Mouse (Mus musculus): ENCODE measurements around the gene Ntf5.
A peak's percentile ranks its signal among the peaks of the same experiment; 100 is the strongest.

Ntf5 gene

GRCm38 (mm10) chr7:45435038-45435437 is 21.5 kb downstream of the Ntf5 start:
- DNase-seq (ENCODE audit: low read depth) = no peak

- DNase-seq (ENCODE audit: low read depth) = no peak
These were observed 22.9 kb downstream of the Ntf5 start for GRCm38 (mm10) chr7:45436444-45436843.

DNA sequence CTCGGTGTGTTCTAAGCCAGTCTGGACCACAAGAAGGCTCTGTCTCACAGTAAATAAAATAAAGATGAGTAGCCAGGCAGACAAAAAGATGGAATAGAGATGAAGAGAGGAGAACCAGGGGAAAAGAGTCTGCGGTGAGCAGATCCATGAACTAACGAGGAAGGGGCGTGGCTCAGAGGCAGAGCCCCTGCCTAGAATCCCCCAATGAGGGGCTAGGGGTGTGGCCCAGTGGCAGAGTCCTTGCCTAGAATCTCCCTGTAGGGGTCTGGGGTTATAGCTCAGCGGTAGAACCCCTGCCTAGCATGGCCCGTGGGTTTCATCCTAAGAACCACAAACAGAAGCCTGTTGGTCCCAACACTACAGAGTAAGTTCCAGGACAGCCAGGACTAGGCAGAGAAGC is 23.6 kb downstream of the Ntf5 start:
- DNase-seq (ENCODE audit: low read depth) = no peak

GRCm38 (mm10) chr7:45437521-45438276 is 24.2 kb downstream of the Ntf5 start, which contains the start of gene Ruvbl2:
Ruvbl2 (minus strand) TSS chr7:45438096.
- DNase-seq (ENCODE audit: low read depth) = no peak

- no peak for DNase-seq (ENCODE audit: low read depth)
These were observed 30.3 kb downstream of the Ntf5 start for GRCm38 (mm10) chr7:45443526-45444420.

DNA sequence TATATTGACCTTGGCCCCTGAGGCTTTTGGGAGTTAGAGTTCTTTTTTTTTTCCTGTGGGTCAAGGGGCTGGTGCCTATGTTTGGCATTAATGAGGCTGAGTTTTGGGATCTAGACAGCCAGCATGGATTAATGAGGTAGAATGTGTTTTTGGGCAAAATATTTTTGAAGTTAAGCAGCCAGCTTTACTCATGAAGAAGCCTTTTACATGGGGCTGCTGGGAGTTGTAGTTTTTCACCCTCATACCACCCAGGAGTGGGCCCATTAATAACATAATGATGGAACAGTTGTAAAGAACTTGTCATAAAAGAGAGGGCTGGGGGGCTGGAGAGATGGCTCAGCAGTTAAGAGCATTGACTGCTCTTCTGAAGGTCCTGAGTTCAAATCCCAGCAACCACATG is 33.1 kb downstream of the Ntf5 start:
- no peak for DNase-seq (ENCODE audit: low read depth)

DNA sequence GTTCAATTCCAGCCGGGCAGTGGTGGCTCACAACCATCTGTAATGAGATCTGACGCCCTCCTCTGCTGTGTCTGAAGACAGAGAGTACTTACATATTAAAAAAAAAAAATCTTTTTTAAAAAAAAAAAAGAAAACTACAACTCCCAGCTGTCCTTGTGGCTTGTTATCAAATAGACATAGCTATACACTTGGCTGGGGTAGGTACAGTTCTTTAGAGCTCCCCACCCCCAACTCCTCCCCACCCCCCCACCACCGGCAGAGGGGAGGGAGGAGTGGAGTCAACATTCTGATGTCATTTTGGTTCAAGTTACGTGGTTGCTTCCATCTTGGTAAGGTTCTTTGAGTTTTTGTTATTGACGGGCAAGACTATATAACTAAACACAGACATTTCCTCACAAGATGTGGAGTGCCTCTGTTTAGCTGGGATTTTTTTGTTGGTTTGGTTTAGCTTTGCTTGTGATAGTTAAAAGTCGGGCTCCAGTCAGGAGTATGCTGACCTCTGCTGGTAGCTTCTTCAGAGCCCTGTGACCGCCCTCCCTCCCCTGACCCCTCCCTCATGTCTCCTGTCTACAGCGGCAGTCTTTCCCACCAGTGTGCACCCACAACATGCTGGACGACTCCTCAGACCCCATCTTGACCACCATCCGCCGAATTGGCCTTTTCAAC is 34.0 kb downstream of the Ntf5 start:
- DNase-seq (ENCODE audit: low read depth) = peak; percentile 69

- DNase-seq (ENCODE audit: low read depth) = no peak
These were observed 36.5 kb downstream of the Ntf5 start for GRCm38 (mm10) chr7:45449974-45450373.

DNA sequence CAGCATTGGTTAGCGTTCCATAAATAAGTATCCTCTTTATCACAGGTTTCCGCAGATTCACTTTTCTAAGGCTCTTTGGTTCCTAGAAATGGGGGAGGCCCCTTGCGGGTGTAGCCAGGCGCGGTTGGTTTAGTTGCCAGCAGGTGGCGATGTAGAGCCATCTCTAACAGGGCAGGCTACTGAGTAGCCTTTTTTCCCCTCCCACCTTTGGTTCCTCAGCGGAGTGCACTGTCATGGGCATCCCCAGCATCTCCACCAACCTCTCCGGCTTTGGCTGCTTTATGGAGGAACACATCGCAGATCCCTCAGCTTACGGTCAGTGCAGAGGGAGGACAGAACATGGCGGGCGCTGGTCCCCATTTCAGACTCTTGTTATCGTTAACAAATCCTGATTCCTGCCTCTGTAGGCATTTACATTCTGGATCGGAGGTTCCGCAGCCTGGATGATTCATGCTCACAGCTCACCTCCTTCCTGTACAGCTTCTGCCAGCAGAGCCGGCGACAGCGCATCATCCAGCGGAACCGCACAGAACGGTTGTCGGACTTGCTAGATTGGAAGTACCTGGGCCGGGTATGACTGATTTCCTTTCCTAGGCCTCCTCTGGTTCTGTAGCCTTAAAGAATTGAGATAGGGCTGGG is 38.0 kb downstream of the Ntf5 start:
- DNase-seq (ENCODE audit: low read depth) = peak; percentile 92

GRCm38 (mm10) chr7:45454971-45455370 is 41.5 kb downstream of the Ntf5 start:
- DNase-seq (ENCODE audit: low read depth) = no peak

GRCm38 (mm10) chr7:45455932-45456696 is 42.6 kb downstream of the Ntf5 start:
- no peak for DNase-seq (ENCODE audit: low read depth)

GRCm38 (mm10) chr7:45456721-45457203 is 43.3 kb downstream of the Ntf5 start:
- DNase-seq (ENCODE audit: low read depth) = no peak

DNA sequence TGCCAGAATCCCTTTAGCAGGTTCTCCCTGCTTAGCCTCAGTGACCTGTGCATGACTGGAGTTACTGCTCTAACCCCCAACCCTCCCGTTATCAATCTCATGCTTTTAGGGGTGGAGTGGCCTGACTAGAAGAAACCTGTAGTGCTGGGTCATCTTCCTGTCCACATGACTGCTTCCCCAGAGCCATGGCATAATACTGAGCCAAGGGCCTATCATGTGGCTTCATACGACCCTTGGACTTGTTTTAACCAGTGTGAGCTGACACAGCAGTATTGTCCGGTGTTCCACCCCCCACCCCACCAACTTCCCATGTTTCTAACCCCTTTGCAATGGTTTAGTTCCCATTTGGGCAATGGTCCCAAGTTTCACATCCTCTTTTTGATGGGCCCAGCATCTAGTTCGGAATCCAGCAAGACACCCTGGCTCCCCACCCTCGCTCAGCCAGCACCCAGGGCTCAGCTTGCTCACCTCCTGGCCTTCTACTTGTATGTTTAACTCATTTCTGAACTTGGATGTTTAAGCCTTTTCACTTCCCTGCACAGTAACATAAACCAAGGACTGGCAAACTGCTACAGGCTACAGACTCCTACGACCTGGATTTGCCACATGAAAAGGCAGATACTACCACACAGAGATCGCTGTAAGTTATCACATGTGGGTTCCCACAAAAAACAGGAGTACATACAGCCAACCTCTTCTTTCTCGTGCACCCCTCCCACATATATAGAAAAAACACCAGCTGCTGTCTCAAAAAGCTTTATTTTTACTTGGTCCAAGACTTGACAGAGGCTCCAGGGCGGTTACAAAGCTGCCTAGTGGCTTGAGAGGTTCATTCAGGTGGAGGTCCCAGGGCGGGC is 43.9 kb downstream of the Ntf5 start:
- no peak for DNase-seq (ENCODE audit: low read depth)

GRCm38 (mm10) chr7:45458748-45459563 is 45.5 kb downstream of the Ntf5 start:
- peak; percentile 91 for DNase-seq (ENCODE audit: low read depth)

DNA sequence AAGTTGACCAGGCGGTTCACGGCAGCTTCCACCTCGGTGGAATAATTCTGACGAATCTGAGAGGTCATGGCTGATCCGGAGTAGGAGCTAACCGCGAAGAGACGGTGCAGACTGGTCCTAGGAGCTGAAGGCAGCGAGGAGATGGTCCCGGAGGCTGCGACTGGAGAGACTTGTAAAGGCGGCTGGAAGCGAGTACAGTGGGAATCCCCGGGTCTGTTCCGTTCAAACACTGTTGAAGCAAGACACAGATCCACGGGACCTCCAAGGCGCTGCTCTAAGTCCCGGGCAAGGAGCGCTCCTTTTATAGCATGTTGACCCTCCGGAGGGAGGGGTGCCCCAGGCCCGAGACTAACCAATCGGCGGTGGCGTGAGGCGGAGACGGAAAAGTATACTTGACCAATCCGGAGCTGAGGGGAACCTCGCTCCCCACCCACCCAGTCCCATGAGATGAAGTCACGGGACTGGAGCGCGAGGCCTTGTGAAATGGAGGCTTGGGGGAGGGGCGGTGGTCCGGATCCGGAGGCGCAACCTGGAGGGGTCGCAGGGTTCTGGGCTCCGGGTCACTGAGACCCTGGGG is 46.2 kb downstream of the Ntf5 start, which contains the start of gene Ftl1:
Gene Ftl1, minus strand, starts transcription at position 321 of the 577 bp plus-strand sequence.
- peak; percentile 97 for DNase-seq (ENCODE audit: low read depth)

DNA sequence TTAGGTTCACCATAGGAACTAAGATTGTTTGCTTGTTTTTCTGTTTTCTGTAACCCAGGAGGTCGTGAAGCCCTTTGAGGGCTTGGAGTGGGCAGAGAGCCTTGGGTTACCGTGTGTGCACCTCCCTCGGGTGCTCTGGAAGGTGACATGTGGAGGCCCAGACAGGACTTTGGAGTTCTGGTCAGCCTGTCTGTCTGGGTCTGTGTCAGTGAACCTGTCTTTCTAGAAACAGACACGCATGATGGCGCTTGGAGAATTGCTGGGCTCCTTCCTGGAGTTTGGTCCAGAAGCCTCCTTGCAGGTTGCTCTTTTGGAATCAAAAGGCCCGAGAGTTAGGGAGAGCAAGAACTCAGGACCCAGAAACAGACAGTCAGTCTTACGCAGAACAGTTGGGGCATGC is 46.9 kb downstream of the Ntf5 start:
- no peak for DNase-seq (ENCODE audit: low read depth)

- DNase-seq (ENCODE audit: low read depth) = peak; percentile 32
These were observed 47.4 kb downstream of the Ntf5 start for GRCm38 (mm10) chr7:45460860-45461314.

DNA sequence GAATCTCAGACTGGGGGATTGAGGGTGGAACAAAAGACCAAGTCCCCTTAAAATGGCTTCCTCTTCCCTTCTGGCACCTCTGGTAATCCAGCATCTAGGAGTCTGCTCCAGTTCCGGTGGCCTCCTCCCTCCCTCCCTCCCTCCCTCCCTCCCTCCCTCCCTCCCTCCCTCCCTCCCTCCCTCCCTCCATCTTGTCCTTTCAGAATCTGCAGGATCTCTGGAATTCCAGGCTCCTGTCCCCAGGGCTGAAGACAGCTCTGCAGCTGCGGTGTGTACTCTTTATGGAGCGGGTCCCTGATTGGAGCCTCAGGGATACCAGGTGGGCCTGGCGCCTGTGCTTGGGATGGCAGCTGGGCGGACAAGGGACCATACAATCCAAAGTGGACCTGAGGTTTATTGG is 47.8 kb downstream of the Ntf5 start:
- DNase-seq (ENCODE audit: low read depth) = no peak

- no peak for DNase-seq (ENCODE audit: low read depth)
These were observed 48.3 kb downstream of the Ntf5 start for GRCm38 (mm10) chr7:45461781-45462180.
